Mouse (Mus musculus) bone marrow, adult 2 months (tissue): ENCODE data around the gene Timm22.

Experiments used
- CTCF ChIP-seq: fragments of 200-500 bp; IDR thresholded peaks from 2 replicates; pipeline ENCODE4 v1.5.1; 2011; ENCODE audit warnings: low read length, control low read depth; ENCODE audit not compliant: control insufficient read depth, insufficient read depth
- POLR2A ChIP-seq: fragments of 200-500 bp; IDR thresholded peaks from 2 replicates; pipeline ENCODE4 v1.6.1; 2011; ENCODE audit warnings: low read depth, mild to moderate bottlenecking, control low read depth, low read length, borderline replicate concordance; ENCODE audit not compliant: control insufficient read depth

DNA sequence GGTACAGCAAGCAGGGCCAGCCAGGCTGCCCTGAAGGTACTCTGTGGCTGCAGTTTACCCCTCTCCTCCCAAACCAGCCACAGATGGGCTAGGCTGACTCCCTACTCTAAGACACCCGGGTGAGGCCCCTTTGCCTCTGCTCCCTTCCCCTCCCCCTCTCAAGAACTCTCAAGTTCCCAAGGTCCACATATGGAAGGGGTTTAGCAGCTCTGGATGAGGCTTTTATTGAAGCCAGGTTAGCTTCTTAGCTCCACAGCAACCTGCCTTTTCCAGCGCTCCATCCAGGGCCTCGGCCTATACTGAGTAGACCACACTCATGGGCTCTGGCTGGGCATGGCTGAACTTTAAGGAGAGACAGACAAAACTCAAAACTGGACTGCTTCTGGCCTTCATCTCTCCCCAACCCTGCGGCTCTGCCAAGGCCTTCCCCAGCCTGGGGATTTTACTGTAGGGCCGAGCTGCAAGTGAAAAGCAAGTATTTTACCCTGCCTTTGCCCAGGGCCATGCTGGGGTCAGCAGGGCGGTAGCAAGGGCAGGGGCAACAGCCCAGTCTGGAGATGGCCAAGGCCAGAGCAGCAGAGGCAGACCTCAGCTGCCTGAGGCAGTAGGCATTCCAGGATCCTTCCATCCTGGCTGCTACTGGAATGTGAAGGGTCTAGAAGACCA lies 23.3 kb downstream of the Timm22 start:
- TF ChIP-seq CTCF (no peak), POLR2A (no peak)
